Mouse (Mus musculus): ENCODE data around the gene Pde7b.

The Pde7b gene

DNA sequence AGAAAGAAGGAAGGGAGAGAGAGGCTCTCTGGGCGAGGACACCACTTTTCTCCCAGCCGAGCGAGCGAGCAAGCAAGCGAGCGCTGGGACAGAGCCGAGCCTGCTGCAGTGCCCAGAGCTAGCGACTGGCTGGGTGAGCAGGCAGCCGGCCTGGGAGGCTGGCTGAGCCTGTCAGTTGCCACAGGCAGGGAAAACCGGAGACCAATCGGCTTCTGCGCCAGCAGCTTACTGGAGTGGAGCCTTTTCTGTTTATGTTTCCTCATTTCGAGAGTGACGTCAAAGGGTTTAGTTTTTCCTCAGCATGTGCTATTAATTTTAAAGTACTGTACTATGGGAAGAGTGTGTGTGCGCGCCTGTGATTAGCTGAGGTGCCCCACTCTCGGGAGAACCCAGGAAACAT, at the start of gene Pde7b:
Gene Pde7b, minus strand, starts transcription at position 173 of the 400 bp plus-strand sequence.
- peak; percentile 29 for DNase-seq

DNA sequence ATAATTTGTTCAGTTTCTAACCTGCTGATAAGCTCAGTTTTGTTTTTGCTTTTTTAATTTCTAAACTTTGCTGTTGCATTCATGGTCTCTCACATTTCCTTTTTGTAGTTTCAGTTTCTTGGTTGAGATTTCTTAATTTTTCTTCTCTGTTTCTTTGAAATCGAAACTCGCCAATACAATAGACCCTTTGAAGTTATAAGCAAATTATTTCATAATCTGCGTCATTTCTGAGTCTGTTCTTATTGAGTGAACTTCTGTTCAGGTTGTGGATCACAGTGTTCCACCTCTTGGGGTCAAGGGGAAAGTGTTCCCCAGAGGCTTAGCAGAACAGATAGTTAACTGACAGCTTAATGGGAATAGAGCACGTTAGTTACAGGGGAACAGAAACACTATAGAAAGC, 47.2 kb upstream of the Pde7b start:
- DNase-seq = no peak

DNA sequence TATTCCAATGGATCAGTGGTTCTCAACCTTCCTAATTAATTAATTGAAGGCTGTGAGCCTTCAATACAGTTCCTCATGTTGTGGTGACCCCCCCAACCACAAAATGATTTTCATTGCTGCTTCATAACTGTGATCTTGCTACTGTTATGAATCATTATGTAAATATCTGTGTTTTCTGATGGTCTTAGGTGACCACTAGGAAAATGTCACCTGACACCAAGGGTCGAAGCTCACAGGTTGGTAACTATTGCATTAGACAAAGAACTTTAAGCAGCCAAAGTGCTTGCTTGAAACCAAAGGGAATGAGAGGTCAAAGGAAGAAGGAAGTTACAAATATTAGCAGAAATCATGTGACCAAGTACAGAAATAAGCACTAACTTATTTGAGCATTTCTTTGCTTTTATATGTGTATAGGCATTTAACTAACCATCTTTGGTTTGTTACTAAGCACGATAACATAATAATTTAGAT, 45.6 kb upstream of the Pde7b start:
- no peak for DNase-seq

DNA sequence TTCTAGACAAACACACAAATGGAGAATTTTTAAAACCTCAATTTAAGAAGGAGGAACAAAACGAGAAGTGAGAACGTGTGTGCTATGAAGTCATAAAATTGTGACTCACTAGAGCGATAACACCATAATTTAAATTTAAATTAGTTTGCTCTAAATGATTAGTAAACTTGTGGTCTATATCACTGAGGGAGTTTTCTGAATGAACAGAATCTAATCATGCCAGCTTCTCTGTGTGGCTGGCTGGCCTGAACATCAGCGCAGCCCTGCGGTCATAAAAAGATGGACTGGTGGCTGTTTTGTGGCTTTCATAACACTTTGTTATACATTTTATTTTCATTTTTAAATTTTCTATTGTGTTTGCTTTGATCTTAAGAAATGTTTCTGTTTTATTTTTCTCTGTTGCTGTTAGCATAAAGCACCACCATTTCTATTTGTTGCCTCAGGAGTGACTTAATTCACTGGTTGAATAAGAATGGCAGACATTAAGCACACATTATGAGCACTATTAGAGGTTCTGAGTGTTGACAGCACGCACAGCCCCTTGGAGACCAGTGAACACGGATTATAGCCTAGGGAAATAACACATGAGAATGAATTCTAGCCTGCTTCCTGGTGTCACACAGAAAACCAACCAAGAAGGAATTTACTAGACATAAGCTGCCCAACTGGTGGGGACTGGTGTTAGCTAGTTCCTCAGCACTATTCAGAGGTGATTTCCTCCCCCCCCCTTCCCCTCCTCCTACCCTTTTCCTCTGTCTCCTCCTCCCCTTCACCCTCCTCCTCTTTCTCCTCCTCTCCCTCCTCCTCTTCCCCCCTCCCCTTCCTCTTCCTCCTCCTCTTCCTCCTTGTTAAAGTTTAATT, 44.9 kb upstream of the Pde7b start:
- no peak for DNase-seq

DNA sequence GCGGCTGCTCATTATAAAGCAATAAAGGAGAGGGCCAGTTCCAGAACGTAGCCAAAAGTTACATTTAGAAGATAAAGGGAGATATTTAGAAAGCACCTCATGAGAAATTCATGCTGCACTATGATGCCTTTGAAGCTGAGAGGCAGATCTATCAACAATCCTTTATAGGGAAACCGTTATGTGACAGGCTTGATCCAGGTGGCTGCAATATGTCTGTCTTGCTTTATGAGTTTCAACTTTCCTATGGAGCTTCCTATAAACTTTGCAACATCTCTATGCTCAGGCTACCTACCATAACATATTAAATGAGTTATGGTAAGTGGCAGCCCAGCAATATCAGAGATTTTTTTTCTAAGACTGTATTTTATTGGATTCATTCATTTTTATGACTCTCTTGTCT, 39.5 kb upstream of the Pde7b start:
- no peak for DNase-seq

DNA sequence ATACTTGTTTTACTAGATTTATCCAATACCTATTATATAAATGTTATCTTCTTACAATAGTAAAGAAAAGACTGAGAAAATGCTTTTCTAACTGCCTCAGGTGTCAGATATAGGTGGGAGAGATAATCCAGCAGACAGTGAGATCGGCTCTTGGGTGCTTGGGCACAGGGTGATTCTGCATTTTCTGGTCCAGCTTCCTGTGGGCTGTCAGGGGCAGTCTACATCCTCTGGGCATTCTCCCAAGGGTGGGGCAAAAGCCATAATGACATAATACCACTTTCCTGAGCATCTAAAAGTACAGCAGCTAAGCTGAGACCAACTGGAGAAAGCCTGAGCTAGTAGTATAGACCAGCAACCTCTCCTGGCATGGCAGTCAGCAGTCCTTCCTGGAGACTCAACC, 34.1 kb upstream of the Pde7b start:
- DNase-seq = no peak

DNA sequence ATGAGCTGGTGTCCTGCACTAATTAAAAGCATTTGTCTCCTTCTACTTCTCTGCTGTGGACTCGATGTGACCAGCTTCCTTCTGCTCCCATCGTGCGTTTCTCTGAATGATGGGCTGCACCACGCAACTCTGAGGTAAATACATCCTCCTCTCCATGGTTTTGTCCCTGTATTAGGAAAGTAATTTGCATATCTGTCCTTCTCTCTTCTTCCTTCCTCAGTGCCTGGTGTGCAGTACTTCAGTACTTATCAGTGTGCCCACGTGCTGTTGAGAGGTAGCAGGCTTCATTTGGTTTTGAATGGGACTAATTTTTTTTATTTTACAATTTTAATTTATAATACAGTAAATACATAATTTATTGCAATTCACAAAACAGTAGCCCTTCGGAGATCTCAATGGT, 33.4 kb upstream of the Pde7b start:
- DNase-seq = no peak

DNA sequence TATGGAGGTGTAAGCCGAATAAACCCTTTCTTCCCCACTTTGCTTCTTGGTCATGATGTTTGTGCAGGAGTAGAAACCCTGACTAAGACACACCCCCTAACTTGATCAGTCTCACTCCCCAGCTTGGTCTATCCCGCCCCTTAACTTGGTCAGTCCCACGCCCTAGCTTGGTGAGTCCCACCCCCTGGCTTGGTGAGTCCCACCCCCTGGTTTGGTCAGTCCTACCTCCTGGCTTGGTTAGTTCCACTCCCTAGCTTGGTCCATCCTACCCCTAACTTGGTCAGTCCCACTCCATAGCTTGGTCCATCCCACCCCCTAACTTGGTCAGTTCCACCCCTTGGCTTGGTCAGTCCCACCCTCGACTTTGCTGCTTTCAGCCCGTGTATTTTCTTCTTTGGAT, 31.3 kb upstream of the Pde7b start:
- no peak for DNase-seq

DNA sequence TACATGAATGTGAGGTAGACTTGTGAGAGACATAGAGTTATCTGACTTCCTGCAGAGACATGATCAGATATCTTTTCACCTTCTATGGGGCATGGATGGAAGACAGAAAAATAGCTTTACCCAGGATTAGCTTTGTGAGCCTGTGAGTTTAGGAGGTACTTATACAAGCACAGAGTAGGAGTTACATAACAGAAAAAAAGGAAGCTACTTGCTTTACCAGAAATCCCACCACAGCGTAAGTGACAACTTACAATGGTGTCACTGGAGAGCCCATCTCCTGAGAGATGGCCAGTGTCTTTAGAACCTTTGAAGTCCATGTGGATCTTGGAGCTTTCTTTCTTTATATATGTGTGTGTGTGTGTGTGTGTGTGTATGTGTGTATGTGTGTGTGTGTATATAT, 28.0 kb upstream of the Pde7b start:
- no peak for DNase-seq

DNA sequence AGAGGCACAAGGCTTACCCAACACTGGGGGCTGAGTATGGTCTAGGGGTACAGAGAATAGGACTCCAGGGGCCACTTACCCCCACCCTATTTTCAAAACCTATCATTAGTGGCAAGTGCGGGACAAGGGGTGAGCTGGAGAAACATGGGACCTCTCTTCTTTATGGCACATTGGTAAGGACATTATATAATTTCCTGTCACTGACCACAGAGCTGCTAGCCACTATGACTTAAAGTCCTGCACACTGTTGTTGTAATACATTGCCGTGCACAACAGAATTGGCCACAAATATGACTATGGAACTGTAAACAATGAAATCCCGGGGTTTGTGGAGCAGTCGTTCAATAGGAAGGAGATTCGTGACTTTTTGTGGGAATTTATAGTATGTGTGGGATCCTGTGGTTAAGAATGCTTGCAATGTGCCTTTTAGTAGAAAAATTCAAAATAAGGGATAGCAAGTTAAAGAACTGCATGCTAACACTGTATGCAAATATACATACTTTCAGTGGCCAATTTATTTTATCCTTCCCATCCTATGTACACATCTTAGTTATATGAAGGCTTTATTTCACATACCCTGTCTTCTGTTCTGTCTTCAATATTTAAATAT, 25.9 kb upstream of the Pde7b start:
- no peak for DNase-seq

DNA sequence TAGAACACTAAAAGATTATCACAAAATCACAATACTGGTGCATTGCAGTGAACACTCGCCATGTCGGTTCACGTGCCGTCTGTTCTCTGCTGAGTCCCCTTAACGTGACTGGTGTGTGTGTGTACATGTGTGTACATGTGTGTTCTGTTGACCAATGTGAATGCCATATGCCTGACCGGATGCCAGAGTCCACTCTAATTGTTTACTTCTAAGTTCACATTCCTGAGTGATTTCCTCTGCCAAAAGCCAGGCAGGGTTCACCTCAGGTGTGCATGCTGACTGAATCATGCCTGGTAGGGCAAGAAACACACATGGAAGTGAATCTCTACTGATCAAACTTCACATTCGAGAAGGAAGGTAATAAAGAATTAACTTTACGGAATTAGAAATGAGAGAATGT, 24.1 kb upstream of the Pde7b start:
- DNase-seq = no peak

DNA sequence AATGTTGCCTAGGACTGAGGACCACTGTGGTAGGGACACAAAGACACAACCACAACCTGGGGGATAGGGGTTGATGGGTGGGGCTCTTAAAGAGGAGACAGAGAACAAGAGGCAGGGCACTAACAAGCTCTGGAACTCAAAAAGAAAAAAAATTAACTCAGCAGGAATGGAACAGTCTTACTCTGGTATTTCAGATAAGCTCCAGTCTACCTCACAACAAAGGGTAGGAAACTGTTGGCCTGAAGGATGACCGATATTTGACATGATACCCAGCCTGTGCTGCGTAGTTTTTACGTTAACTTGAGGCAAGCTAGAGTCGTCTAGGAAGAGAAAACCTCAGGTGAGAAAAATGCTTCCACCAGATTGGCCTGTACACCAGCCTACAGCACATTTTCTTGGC, 22.4 kb upstream of the Pde7b start:
- no peak for DNase-seq

DNA sequence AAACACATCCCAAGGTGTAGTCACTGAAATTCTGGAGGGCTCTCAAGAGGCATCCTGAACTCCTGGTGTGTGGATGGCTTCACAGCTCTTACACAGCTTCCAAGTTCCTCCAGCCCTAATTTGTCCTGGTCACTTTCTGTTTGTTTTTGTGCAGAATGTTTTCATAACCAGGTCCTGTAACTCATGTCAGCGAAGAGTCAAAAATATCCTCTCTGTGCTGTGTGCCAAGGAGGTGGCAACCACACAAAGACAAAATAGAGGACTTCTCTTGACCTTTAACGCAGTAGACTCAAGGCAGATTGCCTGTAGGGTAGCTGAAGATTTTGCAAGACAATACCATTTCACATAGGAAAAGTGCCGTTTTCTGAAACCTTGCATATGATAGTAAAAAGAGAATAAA, 14.9 kb upstream of the Pde7b start:
- DNase-seq = no peak

DNA sequence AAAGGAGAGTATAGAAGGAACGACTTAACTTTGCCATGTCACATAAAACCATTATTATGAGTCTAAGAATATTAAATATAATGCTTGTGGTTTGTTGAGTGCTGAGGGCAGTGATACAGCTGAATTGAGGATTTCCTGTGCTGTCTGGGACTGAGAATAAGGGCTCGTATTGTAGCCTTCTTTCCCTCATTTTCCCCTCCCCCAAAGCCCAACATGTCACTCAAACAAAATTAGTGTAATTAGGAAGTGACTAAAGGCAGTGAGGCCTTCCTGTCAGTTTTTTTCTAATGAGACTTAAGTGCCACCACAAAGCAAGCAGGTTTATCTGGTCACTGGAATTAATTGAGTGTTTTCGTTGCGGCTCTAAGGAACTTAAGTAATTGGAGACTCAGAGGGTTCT, 12.3 kb upstream of the Pde7b start:
- DNase-seq = no peak

DNA sequence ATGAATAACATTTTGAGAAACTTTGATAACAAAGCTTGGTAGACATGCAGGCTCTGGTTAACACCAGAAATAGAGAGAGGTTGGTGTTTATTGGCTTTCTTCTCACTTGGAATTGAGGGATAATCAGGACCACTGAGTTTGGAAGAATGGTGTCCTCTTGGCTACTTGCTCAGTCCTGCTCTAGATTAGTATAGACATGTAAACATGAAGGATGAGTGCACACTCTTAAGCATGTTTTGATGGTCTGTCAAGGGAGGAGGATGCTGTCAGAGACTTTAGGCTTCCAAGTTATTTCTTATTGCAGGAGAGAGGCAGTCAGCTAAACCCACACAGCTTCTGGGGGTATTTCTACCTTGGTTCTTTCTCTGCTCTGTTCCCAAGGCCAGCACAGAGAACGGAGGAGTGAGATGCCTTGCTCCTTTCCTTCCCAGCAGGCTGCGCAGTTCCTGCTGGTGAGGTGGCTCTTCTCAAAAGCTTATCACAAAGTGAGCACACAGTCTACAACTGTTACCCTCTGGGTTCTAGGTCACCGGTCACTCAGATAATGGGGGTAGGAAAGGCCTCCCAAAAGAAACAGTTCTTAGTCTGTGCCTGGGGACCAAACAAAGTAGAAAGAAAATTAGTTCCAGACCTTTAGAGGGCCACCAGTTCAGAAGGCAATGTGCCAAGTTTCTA, 11.0 kb upstream of the Pde7b start:
- no peak for DNase-seq

DNA sequence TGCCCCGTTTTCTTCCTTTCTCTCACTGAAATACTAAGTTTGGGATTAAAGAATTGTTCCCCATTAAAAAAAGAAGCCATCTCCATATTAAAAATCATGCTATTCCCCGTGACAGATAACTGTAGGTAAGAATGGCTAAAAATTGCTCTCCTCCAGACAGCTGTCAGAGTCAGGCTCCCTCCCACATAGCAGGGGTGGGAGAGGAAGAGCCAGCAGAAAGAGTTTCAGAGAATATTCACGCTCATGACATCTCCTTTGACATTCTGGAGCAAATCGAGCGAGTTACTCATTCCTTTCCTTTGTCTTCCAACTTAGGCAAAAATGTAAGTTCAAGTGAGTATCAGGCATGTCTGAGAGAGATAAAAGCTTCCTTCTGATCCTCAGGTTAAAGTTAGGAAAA, 8.7 kb upstream of the Pde7b start:
- DNase-seq = no peak

DNA sequence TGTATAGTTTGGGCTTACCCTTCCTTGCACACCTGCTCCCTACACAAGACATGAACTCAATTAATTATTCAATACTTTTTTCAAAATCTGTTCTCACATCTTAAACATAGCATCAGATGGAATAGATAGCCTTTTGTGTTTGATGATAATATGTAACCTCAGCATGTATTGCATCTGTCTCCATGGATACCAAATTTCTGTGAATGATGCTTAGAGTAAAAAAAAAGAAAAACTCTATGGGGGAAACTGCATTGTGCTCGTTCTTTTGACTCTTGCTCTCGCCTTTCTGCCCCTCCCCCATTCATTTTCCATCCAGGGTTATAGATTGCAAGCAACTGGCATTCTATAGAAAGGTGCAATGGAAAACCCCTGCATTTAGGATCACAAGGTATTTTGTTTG, 7.3 kb upstream of the Pde7b start:
- DNase-seq = no peak

DNA sequence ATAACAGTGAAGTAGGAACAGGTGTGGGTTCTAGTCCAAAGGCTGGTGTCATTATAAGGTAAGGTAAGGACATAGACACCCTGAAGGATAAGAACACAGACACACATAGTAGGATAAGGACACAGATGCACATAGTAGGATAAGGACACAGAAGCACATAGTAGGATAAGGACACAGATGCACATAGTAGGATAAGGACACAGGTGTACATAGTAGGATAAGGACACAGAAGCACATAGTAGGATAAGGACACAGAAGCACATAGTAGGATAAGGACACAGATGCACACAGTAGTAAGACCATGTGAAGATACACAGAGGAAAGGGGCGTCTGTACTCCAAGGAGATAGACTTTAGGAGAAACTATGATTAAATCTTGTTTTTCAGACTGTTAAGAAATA, 5.2 kb upstream of the Pde7b start:
- no peak for DNase-seq

DNA sequence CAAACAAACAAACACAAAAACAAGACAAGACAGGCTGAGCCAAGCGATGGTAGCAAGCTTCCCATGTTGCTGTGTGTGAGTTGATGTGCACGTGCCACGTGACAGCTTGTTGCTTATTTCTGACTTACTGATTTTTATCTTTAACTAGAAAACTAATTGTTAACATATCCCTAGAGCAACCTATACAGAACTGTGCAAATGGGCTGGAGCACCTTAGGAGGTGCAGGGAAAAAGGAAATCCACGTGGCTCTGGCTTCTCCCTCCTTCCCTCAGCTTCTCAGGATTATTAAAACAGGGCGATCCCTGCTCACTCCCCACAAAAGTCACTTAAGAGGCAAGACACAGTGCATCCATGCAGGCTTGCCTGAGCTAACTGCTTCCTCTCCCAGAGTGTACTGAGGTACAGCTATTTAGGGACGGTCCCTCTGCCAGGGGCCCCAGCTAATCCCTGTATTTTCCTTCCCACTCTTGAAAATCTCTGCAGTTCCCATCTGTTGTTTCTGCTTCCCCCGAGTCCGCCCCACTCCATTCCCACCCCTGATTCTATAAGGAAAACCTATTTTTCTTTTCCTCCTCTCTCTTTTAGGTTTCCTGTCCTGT, 606 bp upstream of the Pde7b start:
- no peak for DNase-seq

DNA sequence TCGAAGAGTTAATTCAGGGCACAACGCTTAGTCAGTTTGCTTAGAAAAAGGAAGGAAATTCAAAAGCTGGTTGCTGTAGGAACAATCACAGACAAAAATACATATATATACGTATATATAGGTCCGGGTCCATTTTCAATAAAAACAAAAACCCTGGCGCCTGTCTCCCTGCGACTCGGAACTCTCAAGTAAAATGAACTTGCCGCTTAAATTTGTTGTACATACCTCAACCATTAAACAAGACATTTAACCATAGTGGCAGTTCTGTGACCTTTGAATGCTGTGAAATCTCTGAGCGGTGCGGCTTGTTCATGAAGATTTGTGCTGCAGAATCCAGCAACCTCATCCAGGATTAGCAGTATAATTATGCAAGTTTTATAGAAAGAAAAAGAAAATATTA, 427 bp downstream of the Pde7b start:
- no peak for DNase-seq

DNA sequence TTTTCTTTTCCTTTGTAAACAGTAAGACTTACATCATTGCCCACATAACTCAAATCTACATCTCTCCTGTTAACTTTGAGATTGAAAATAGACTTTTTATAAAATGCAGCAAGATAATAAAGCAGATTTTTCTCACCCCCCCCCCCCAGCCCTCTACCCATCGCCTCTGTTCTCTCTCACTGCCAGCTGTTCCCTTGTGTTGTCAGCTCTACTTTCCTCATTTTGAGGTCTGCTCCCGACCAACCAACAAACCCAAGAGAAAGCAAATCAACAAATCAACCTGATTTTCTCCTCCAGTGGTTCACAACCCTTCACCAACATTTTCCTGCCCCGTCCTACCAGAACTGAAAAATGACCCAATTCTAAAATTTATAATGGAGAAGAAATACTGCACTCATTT, 916 bp downstream of the Pde7b start:
- no peak for DNase-seq

DNA sequence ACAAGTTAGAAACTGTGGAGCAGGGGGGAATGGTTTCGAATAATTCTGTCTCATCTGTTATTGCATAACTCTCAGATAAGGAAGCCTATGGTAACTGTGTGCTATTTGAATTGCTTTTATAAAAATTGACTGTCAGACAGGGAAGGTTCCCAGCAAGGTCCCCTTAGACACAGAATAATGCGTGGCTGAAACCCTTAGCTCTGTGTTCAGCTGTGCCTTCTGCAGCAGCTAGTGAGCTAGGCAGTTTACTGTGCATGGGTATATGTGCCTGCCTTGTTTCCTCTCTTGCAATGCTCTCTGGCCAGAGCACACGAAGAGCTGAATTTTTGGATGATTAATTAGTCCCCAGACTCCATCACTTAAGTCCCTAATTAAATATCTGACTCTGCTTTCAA, 1.4 kb downstream of the Pde7b start:
- DNase-seq = no peak

DNA sequence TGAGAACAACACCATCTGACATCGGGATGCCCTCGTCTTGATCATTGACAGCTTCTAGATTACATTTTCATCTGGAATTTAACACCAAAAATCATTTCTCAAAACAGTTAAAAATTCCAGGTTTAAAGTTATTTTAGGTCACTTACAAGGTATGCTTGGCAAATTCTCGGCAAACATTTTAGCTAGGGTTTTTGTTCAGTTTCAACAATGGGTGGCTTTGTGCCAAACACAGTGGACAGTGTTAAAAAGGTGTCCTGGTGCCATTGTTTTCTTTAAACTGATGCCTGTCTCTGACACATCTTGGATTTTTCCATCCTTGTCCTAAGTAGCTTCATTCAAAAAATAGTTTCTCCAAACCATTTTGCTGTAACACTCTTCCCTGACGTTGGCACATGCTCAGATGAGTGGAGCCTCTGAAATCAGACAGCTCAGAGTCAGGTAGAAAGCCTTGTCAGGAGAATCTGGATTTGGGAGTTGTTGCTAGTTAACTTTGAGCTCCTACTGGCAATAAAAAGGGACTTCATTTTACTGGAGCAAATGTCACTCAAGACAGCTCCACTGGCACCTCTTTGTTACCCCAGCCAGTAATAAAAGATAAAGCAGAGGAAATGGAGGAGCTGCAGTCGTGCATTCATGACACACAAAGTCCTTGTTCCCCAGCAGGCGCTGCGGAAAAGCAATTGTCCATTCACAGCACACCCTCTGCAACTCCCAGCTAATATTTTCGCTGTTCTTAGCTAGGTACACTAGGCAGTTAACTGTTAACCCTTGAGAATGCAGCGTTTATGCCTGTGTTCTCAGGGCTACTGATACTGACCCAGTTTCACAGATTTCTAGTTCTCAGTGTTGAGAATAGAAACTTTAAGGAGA, 2.0 kb downstream of the Pde7b start:
- no peak for DNase-seq

All from cerebellum, adult 9-11 months (tissue).